Mouse (Mus musculus): ENCODE results near the gene Polr1e.

GRCm38 (mm10) chr4:45018452-45018980 is at the start of gene Polr1e:
- TF ChIP-seq POLR2A (IDR thresholded peaks at IDR 0.05; ENCODE audit: insufficient read depth, low read depth, low read length) = 0 out of 2 replicates have a peak, but pooled peaks have one; percentile 16
- TF ChIP-seq CTCF (IDR thresholded peaks at IDR 0.05; ENCODE audit: insufficient read depth, low read depth, low read length) = no peak
